In the genomic region with DNA sequence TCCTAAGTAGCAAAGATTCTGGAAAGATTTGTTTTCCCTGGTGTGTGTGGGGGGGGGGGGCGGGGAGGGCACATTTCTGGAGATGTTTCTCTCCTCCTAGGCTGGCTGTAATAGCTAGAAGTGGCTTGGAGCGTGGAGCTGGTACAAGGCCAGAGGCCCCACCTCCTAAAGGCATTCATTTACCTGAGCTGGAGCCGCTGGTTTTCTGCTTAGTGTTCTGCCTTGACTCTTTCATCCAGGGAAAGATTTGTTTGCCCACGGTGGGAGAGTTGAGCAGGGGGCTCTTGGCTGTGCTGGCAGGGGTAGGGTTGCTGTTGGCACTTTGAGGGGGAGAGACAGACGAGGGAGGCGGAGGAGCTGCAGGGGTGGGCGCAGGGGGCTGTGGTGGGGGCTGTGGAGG, we compare ENCODE assay signal across 8 mouse cellular contexts. TPM values are rescaled to one million over a fixed set of nuclear protein-coding genes. Genes with fewer than 3 reads are reported as not detected.
DNase-seq lines count a peak whose midpoint lies in the region; ATAC-seq lines count a peak whose summit lies in the region.

No protein-coding gene starts in this region.

- peak overlapping the region; percentile 51 for H3K4me2 ChIP-seq in heart, embryonic 16.5 days (ENCODE audit: low read depth, low read length)
- peak overlapping the region; percentile 65 for H3K4me2 ChIP-seq in neural tube, embryonic 14.5 days (ENCODE audit: low read depth, low read length)
- no peak overlapping the region for H3K4me2 ChIP-seq in midbrain, embryonic 16.5 days (ENCODE audit: low read length)

- peaks cover 2% of the 10 kb centered on the region; the same call in 1 of the 2 replicates for H3K4me1 ChIP-seq in heart, embryonic 16.5 days (ENCODE audit: control insufficient read depth, insufficient read depth, low read length)
- peaks cover 44% of the 10 kb centered on the region for H3K4me1 ChIP-seq in hindbrain, embryonic 10.5 days (replicated peaks)
- H3K4me1 ChIP-seq in neural tube, embryonic 14.5 days (ENCODE audit: control insufficient read depth, insufficient read depth, low read length): peaks cover 83% of the 10 kb centered on the region
- peaks cover 5% of the 10 kb centered on the region for H3K4me1 ChIP-seq in midbrain, embryonic 16.5 days (ENCODE audit: control insufficient read depth, insufficient read depth, low read length)

- H3K27me3 ChIP-seq in heart, embryonic 16.5 days (ENCODE audit: control insufficient read depth, insufficient read depth, low read length): peaks cover 90% of the 10 kb centered on the region
- peaks cover 100% of the 10 kb centered on the region for H3K27me3 ChIP-seq in hindbrain, embryonic 10.5 days (ENCODE audit: insufficient read depth, poor library complexity, severe bottlenecking)
- H3K27me3 ChIP-seq in neural tube, embryonic 14.5 days (ENCODE audit: control insufficient read depth, insufficient read depth, low read length): no peaks in the 10 kb centered on the region
- peaks cover 72% of the 10 kb centered on the region for H3K27me3 ChIP-seq in midbrain, embryonic 16.5 days (ENCODE audit: control insufficient read depth, insufficient read depth, low read depth, low read length)

- no peaks in the 10 kb centered on the region for H3K9me3 ChIP-seq in heart, embryonic 16.5 days (replicated peaks; ENCODE audit: control insufficient read depth, low read length)
- no peaks in the 10 kb centered on the region for H3K9me3 ChIP-seq in hindbrain, embryonic 10.5 days
- no peaks in the 10 kb centered on the region for H3K9me3 ChIP-seq in neural tube, embryonic 14.5 days (ENCODE audit: control insufficient read depth, low read length)
- no peaks in the 10 kb centered on the region for H3K9me3 ChIP-seq in midbrain, embryonic 16.5 days (replicated peaks; ENCODE audit: control insufficient read depth, low read length, poor library complexity, severe bottlenecking)

- no peak for ATAC-seq in heart, embryonic 16.5 days (replicated peaks; ENCODE audit: extremely low read depth, insufficient read depth, low FRiP score)
- ATAC-seq in neural tube, embryonic 14.5 days (ENCODE audit: low read depth): no peak; the same call in 1 of the 2 replicates
- no peak for ATAC-seq in midbrain, embryonic 16.5 days

- no peaks in the 10 kb centered on the region for H3K36me3 ChIP-seq in heart, embryonic 16.5 days (ENCODE audit: control insufficient read depth, insufficient read depth)
- H3K36me3 ChIP-seq in hindbrain, embryonic 10.5 days: no peaks in the 10 kb centered on the region
- peaks cover 7% of the 10 kb centered on the region; the same call in 1 of the 2 replicates for H3K36me3 ChIP-seq in neural tube, embryonic 14.5 days (ENCODE audit: control insufficient read depth, insufficient read depth, low read length)
- no peaks in the 10 kb centered on the region for H3K36me3 ChIP-seq in midbrain, embryonic 16.5 days (ENCODE audit: control insufficient read depth, insufficient read depth, low read length)

- 16% methylated on average over 7 of the region's 7 CpGs for WGBS in heart, embryonic 16.5 days
- 5% methylated on average over 7 of the region's 7 CpGs for WGBS in hindbrain, embryonic 10.5 days
- WGBS in neural tube, embryonic 14.5 days: 6% methylated on average over 7 of the region's 7 CpGs
- WGBS in midbrain, embryonic 16.5 days: 2% methylated on average over 7 of the region's 7 CpGs

- DNase-seq in heart, adult 18-20 months: no peak
- DNase-seq in hindbrain, embryonic 10.5 days (ENCODE audit: low spot score): no peak
- DNase-seq in kidney, postnatal 10 days: peak; percentile 59
- no peak for DNase-seq in retina, postnatal 1 day
- no peak for DNase-seq in gastrocnemius, adult 8-10 months (ENCODE audit: low spot score in 2 of 2)

- H3K9ac ChIP-seq in heart, embryonic 16.5 days (ENCODE audit: low read length): no peak overlapping the region
- peak overlapping the region; percentile 64 for H3K9ac ChIP-seq in neural tube, embryonic 14.5 days (replicated peaks; ENCODE audit: low read depth, low read length)
- H3K9ac ChIP-seq in midbrain, embryonic 16.5 days (ENCODE audit: low read depth, low read length): no peak overlapping the region

- H3K4me3 ChIP-seq in heart, embryonic 16.5 days (ENCODE audit: low read length): peak overlapping the region; percentile 35; the same call in 1 of the 2 replicates
- H3K4me3 ChIP-seq in hindbrain, embryonic 10.5 days: peak overlapping the region; percentile 81
- peak overlapping the region; percentile 25 for H3K4me3 ChIP-seq in neural tube, embryonic 14.5 days (ENCODE audit: low read depth, low read length)
- no peak overlapping the region for H3K4me3 ChIP-seq in midbrain, embryonic 16.5 days (ENCODE audit: low read depth, low read length)

- H3K27ac ChIP-seq in heart, embryonic 16.5 days (ENCODE audit: low read length): peak overlapping the region; percentile 39; the same call in 1 of the 2 replicates
- peak overlapping the region; percentile 95 for H3K27ac ChIP-seq in hindbrain, embryonic 10.5 days
- peak overlapping the region; percentile 93 for H3K27ac ChIP-seq in neural tube, embryonic 14.5 days (ENCODE audit: low read depth, low read length)
- H3K27ac ChIP-seq in midbrain, embryonic 16.5 days (ENCODE audit: low read length): no peak overlapping the region

RNA-seq across cellular contexts. Expression of gene 5730596B20Rik, which starts 5.4 kb away (rescaled TPM):
- polyA plus RNA-seq in heart, embryonic 16.5 days (2015; fragmentation: Nextera tagmentation; extraction: Ambion mirVana): 0.13 and 0.32 TPM in 2 replicates
- not detected for total RNA-seq in heart, adult 18-20 months (2021)
- polyA plus RNA-seq in hindbrain, embryonic 10.5 days (2016; fragmentation: Nextera tagmentation; extraction: Ambion mirVana): 0.90 and 3.6 TPM in 2 replicates
- 1.8 and 2.2 TPM in 2 replicates for polyA plus RNA-seq in neural tube, embryonic 14.5 days (2014; fragmentation: Nextera tagmentation; extraction: Ambion mirVana)
- total RNA-seq in gastrocnemius, adult 8-10 months (2022): under 1 TPM in 1 of 4 experiments, not detected in 3; 0.13 TPM
- polyA plus RNA-seq in midbrain, embryonic 16.5 days (2015; fragmentation: Nextera tagmentation; extraction: Ambion mirVana): not detected in 2 replicates

RNA-seq across cellular contexts. Expression of gene Hoxa2, which starts 7.3 kb away (rescaled TPM):
- 1.5 and 2.0 TPM in 2 replicates for polyA plus RNA-seq in heart, embryonic 16.5 days (2015; fragmentation: Nextera tagmentation; extraction: Ambion mirVana)
- total RNA-seq in heart, adult 18-20 months (2021): under 1 TPM; 0.15 TPM
- polyA plus RNA-seq in hindbrain, embryonic 10.5 days (2016; fragmentation: Nextera tagmentation; extraction: Ambion mirVana): 31.4 and 56.9 TPM in 2 replicates
- polyA plus RNA-seq in neural tube, embryonic 14.5 days (2014; fragmentation: Nextera tagmentation; extraction: Ambion mirVana): 7.0 and 8.8 TPM in 2 replicates
- total RNA-seq in gastrocnemius, adult 8-10 months (2022): under 1 TPM; 0.19 to 0.65 (median 0.58) TPM
- polyA plus RNA-seq in midbrain, embryonic 16.5 days (2015; fragmentation: Nextera tagmentation; extraction: Ambion mirVana): 0.10 and 0.22 TPM in 2 replicates

RNA-seq across cellular contexts. Expression of gene Hoxa1, which starts 13.8 kb away (rescaled TPM):
- 0.44 and 0.68 TPM in 2 replicates for polyA plus RNA-seq in heart, embryonic 16.5 days (2015; fragmentation: Nextera tagmentation; extraction: Ambion mirVana)
- total RNA-seq in heart, adult 18-20 months (2021): under 1 TPM; 0.12 to 0.23 TPM
- polyA plus RNA-seq in hindbrain, embryonic 10.5 days (2016; fragmentation: Nextera tagmentation; extraction: Ambion mirVana): 0.77 and 1.4 TPM in 2 replicates
- 0.76 and 0.92 TPM in 2 replicates for polyA plus RNA-seq in neural tube, embryonic 14.5 days (2014; fragmentation: Nextera tagmentation; extraction: Ambion mirVana)
- total RNA-seq in gastrocnemius, adult 8-10 months (2022): under 1 TPM in 2 of 4 experiments, not detected in 2; 0.16 to 0.17 TPM
- polyA plus RNA-seq in midbrain, embryonic 16.5 days (2015; fragmentation: Nextera tagmentation; extraction: Ambion mirVana): 0.20 TPM in 1 of 2 replicates, not detected in the other

RNA-seq across cellular contexts. Expression of gene Hoxa4, which starts 19.6 kb away (rescaled TPM):
- polyA plus RNA-seq in heart, embryonic 16.5 days (2015; fragmentation: Nextera tagmentation; extraction: Ambion mirVana): 0.54 TPM in 1 of 2 replicates, not detected in the other
- total RNA-seq in heart, adult 18-20 months (2021): under 1 TPM in 1 of 2 experiments, not detected in 1; 0.41 TPM
- 0.14 and 4.3 TPM in 2 replicates for polyA plus RNA-seq in hindbrain, embryonic 10.5 days (2016; fragmentation: Nextera tagmentation; extraction: Ambion mirVana)
- polyA plus RNA-seq in neural tube, embryonic 14.5 days (2014; fragmentation: Nextera tagmentation; extraction: Ambion mirVana): 1.6 and 2.7 TPM in 2 replicates
- total RNA-seq in gastrocnemius, adult 8-10 months (2022): 1 to 10 TPM; 1.8 to 2.8 (median 2.1) TPM
- not detected in 2 replicates for polyA plus RNA-seq in midbrain, embryonic 16.5 days (2015; fragmentation: Nextera tagmentation; extraction: Ambion mirVana)

RNA-seq across cellular contexts. Expression of gene Hoxa5, which starts 32.4 kb away (rescaled TPM):
- 1.3 and 3.3 TPM in 2 replicates for polyA plus RNA-seq in heart, embryonic 16.5 days (2015; fragmentation: Nextera tagmentation; extraction: Ambion mirVana)
- under 1 TPM; 0.40 to 0.59 TPM for total RNA-seq in heart, adult 18-20 months (2021)
- 1.8 TPM in 1 of 2 replicates, not detected in the other for polyA plus RNA-seq in hindbrain, embryonic 10.5 days (2016; fragmentation: Nextera tagmentation; extraction: Ambion mirVana)
- 20.9 and 30.6 TPM in 2 replicates for polyA plus RNA-seq in neural tube, embryonic 14.5 days (2014; fragmentation: Nextera tagmentation; extraction: Ambion mirVana)
- total RNA-seq in gastrocnemius, adult 8-10 months (2022): 1 to 10 TPM; 1.2 to 1.9 (median 1.5) TPM
- polyA plus RNA-seq in midbrain, embryonic 16.5 days (2015; fragmentation: Nextera tagmentation; extraction: Ambion mirVana): 0.21 TPM in 1 of 2 replicates, not detected in the other
